Mouse (Mus musculus) heart, postnatal 36 days (tissue): Measurements from ENCODE around the gene H2afx. TPM values are rescaled to one million over a fixed set of nuclear protein-coding genes. Genes with fewer than 3 reads are reported as not detected.
"Not testable (repeated sequence)": the region's sequence is repeated elsewhere in the genome, so short reads cannot be mapped to it uniquely, and the experiment has no call there.

Source experiments
- DNase-seq, 2 experiments: peaks; one replicate each; pipeline ENCODE4 v3.0.0; 2021 to 2022
- intact Hi-C: fragments of 180-260 bp; cut with DNase I; formaldehyde crosslinking; loops from one replicate; pipeline ENCODE4 v1.15.1; 2025
- microRNA-seq, 2 experiments: library from miRNA; unstranded; fragments of <30 nt; microRNA quantifications; one replicate each; pipeline ENCODE4 v1.2.0; 2021; ENCODE audit warnings: borderline number of aligned reads in 2 of 2
- total RNA-seq, 2 experiments: library from RNA; stranded (reverse); gene quantifications; 2 replicates each; pipeline ENCODE4 v1.2.3; 2021

H2afx gene
- total RNA-seq, 2 experiments from 2014 or later: 13.3 to 13.6 TPM

DNA sequence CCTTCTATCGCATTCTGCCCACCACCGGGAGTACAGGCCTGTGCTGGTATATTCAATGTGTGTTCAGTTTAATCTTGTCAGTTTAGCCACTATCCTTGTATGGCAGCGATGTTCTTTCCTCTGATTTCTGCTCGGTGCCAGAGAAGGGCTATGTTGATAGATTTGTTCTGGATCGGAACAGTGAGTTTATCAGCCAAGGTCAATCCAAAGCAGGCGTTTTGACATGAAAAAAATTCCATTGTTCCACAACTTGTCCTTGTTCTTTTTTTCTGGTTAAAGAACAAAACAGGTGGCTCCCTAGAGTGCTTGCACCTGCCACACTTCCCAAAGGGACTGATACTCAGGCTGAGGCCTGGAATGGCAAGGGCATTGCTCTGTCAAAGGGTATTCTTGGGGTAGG, 41.6 kb downstream of the H2afx start:
- intact Hi-C loops: no loop called here
- DNase-seq: no peak

DNA sequence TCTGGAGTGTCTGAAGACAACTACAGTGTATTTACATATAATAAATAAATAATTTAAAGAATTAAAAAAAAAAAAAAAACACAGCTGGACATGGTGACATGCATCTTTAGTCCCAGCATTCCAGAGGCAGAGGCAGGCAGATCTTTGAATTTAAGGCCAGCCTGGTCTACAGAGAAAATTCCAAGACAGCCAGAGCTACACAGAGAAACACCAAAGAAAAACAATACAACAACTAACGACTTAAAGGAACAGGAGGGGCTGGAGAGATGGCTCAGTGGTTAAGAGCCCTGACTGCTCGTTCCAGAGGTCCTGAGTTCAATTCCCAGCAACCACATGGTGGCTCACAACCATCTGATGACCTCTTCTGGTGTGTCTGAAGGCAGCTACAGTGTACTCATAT, 42.8 kb downstream of the H2afx start:
- DNase-seq, intact Hi-C loops: not testable (repeated sequence)

DNA sequence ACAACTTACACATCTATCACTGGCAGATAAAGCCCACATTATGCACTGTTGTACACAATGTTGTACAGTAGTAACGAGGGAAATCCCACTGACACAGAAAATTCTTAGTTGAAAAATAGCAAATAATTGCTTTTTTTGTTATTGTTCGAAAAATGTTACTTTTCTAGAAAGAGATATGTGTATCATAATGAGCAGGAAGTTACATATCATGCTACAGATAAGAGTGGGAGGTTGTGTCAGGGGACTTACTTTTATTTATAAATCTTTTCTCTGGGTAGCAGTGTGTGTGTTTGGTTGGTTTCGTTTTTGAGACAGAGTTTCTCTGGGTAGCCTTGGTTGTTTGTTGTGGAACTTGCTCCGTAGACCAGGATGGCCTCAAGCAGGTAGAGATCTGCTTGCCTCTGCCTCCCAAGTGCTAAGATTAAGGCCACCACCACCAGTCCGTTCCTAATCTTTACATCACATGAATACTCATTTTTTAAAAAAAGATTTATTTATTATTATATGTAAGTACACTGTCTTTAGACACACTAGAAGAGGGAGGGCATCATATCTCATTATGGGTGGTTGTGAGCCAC, 43.7 kb downstream of the H2afx start:
- no peak for DNase-seq
- intact Hi-C loops: no loop called here

DNA sequence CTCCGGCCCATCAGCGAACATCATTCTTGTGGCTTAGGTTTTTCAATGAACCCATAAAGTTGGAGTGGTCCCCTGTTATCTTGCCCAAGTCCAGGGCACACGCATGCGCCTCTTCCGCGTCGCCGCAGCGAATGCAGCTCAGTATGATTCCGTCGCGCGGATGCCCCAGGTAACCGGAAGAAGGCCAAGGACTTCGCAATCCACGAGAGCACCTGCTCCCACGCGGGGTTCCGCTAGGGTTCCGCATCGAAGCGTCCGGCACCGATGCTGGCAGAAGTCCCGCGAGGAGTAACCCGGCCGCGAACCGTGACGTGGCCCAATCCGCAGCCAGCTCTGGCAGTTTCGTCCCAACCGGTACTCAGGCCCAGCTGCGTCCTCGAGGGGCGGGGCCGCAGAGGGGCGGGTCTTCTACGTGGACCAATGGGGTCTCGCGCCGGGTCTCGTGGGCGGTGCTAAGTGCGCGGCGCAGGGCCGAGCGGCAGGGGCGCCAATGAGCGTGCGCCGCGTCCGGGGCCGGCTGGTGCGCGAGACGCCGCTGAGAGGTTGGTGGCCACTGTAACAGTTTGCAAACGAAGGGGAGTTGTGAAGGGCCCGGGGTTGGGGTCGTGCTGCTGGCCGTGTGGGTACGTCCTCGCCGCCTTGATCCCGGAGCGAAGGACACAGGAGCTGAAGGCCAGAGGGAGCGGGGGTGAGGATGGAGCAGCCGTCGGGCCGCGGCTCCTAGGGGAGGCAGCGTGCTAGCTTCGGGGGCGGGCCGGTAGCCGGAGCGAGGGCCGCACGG, 44.8 kb downstream of the H2afx start, which contains the start of gene Hyou1:
Gene Hyou1, plus strand, starts transcription at position 437 of the 781 bp plus-strand sequence.
- DNase-seq: peak; percentile 99 to 100
- intact Hi-C loops: no loop called here

DNA sequence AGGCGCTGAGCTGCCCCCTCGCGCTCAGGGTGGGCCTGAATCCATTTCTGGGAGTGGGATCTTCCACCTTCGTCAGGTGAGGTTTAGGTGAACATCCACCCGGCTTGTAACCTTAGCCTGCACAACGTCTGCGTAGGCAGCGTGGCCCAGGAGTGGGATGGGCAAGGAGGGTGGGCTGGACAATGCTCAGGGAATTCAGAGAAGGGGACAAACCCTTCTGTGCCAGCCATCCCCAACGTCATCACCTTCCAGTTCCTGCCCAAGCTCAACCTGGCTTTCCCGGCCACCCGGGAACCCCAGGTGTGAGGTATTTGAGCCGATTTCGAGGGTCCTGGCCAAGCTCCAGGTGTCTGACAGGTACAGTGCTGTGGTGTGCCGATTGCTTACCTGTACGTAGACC, 45.4 kb downstream of the H2afx start:
- DNase-seq: no peak
- intact Hi-C loops: no loop called here

DNA sequence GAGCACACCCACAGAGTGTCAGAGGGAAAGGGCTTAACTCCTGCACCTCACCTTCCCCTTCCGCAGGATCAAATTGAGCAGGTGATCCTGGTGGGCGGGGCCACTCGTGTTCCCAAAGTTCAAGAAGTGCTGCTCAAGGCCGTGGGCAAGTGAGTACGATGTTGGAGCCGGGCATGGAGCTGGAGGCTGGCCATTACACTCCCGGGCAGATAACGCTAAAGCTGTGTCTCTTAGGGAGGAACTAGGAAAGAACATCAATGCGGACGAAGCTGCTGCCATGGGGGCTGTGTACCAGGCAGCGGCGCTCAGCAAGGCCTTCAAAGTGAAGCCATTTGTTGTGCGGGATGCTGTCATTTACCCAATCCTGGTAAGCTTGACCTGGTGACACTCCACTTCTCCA, 50.1 kb downstream of the H2afx start:
- intact Hi-C loops: no loop called here
- no peak for DNase-seq

Small RNAs within 50 kb of the gene (microRNA-seq; reads per million reads assigned to microRNA genes)
- gene Gm44335: 0 reads per million in 2 experiments

Other genes starting within 250 kb of the H2afx start
- not detected for gene Mfrp, start 233.0 kb upstream of the H2afx start, total RNA-seq
- 1 to 10 TPM; 8.4 to 8.9 TPM for gene C1qtnf5, start 227.4 kb upstream of the H2afx start, total RNA-seq
- gene Gm49380, start 221.2 kb upstream of the H2afx start, total RNA-seq: under 1 TPM in 1 of 2 experiments, not detected in 1; 0.14 TPM
- gene Rnf26, start 221.2 kb upstream of the H2afx start, total RNA-seq: 1 to 10 TPM; 6.7 to 7.6 TPM
- gene Mcam, start 200.2 kb upstream of the H2afx start, total RNA-seq: 10 to 100 TPM; 38.7 to 39.3 TPM
- gene Cbl, start 100.6 kb upstream of the H2afx start, total RNA-seq: 10 to 100 TPM; 17.7 to 22.6 TPM
- gene Ccdc153, start 94.0 kb upstream of the H2afx start, total RNA-seq: not detected
- gene Pdzd3, start 83.2 kb upstream of the H2afx start, total RNA-seq: 1 to 10 TPM; 3.5 to 4.3 TPM
- 10 to 100 TPM; 19.6 to 24.5 TPM for gene Nlrx1, start 66.1 kb upstream of the H2afx start, total RNA-seq
- gene Abcg4, start 46.1 kb upstream of the H2afx start, total RNA-seq: under 1 TPM; 0.69 to 0.79 TPM
- gene Hinfp, start 29.0 kb upstream of the H2afx start, total RNA-seq: 1 to 10 TPM; 7.8 to 8.7 TPM
- gene C2cd2l, start 14.4 kb upstream of the H2afx start, total RNA-seq: 10 to 100 TPM; 14.0 to 14.2 TPM
- gene Dpagt1, start 8.7 kb upstream of the H2afx start, total RNA-seq: 10 to 100 TPM; 18.6 to 22.4 TPM
- gene Hmbs, start 9.5 kb downstream of the H2afx start, total RNA-seq: 10 to 100 TPM; 41.1 to 49.8 TPM
- gene Vps11, start 27.0 kb downstream of the H2afx start, total RNA-seq: 10 to 100 TPM; 16.8 to 18.8 TPM
- 10 to 100 TPM; 46.0 to 68.1 TPM for gene Hyou1, start 44.8 kb downstream of the H2afx start, total RNA-seq
- 10 to 100 TPM; 21.5 to 24.0 TPM for gene Slc37a4, start 62.2 kb downstream of the H2afx start, total RNA-seq
- gene Rps25, start 72.4 kb downstream of the H2afx start, total RNA-seq: 100 to 1,000 TPM; 793 to 858 TPM
- 10 to 100 TPM; 33.0 to 36.3 TPM for gene Trappc4, start 72.9 kb downstream of the H2afx start, total RNA-seq
- 1 to 10 TPM; 8.1 to 8.8 TPM for gene Ccdc84, start 83.9 kb downstream of the H2afx start, total RNA-seq
- not detected for gene Foxr1, start 106.4 kb downstream of the H2afx start, total RNA-seq
- not detected for gene Upk2, start 120.3 kb downstream of the H2afx start, total RNA-seq
- gene Bcl9l, start 148.1 kb downstream of the H2afx start, total RNA-seq: 10 to 100 TPM; 44.6 to 59.4 TPM
- under 1 TPM; 0.22 to 0.47 TPM for gene Cxcr5, start 227.2 kb downstream of the H2afx start, total RNA-seq